Mouse (Mus musculus): ENCODE results near the gene Limk1.

Gene Limk1

GRCm38 (mm10) chr5:134688086-134688717, at the start of gene Limk1:
Gene Limk1 (minus strand): TSS chr5:134688598.
- in situ Hi-C loops (cut with MboI, MseI), result no loop called here

GRCm38 (mm10) chr5:134734920-134735319, 46.5 kb upstream of the Limk1 start:
- in situ Hi-C loops (cut with MboI, MseI), result no loop called here

- in situ Hi-C loops (cut with MboI, MseI), result no loop called here
Measured at GRCm38 (mm10) chr5:134734072-134734471, 45.7 kb upstream of the Limk1 start.

- in situ Hi-C loops (cut with MboI, MseI), result no loop called here
Measured at GRCm38 (mm10) chr5:134733241-134733640, 44.8 kb upstream of the Limk1 start.

GRCm38 (mm10) chr5:134729124-134729523, 40.7 kb upstream of the Limk1 start:
- in situ Hi-C loops (cut with MboI, MseI), result loop anchor here (5.0 kb wide), 1 partner anchor 63 kb away; no protein-coding TSS in a partner anchor

GRCm38 (mm10) chr5:134728535-134728934, 40.1 kb upstream of the Limk1 start:
- in situ Hi-C loops (cut with MboI, MseI), result loop anchor here (5.0 kb wide), 1 partner anchor 64 kb away; no protein-coding TSS in a partner anchor

GRCm38 (mm10) chr5:134727001-134727639, 38.7 kb upstream of the Limk1 start:
- in situ Hi-C loops (cut with MboI, MseI), result loop anchor here (5.0 kb wide), 1 partner anchor 65 kb away; no protein-coding TSS in a partner anchor

- in situ Hi-C loops (cut with MboI, MseI), result loop anchor here (5.0 kb wide), 1 partner anchor 67 kb away; no protein-coding TSS in a partner anchor
Measured at GRCm38 (mm10) chr5:134725299-134725698, 36.9 kb upstream of the Limk1 start.

- in situ Hi-C loops (cut with MboI, MseI), result no loop called here
Measured at GRCm38 (mm10) chr5:134720058-134720457, 31.7 kb upstream of the Limk1 start.

GRCm38 (mm10) chr5:134711076-134711475, 22.7 kb upstream of the Limk1 start:
- in situ Hi-C loops (cut with MboI, MseI), result no loop called here

- in situ Hi-C loops (cut with MboI, MseI), result no loop called here
Measured at GRCm38 (mm10) chr5:134709275-134709674, 20.9 kb upstream of the Limk1 start.

GRCm38 (mm10) chr5:134704157-134704556, 15.8 kb upstream of the Limk1 start:
- in situ Hi-C loops (cut with MboI, MseI), result loop anchor here (5.0 kb wide), 1 partner anchor 212 kb away; no protein-coding TSS in a partner anchor

GRCm38 (mm10) chr5:134695539-134695938, 7.1 kb upstream of the Limk1 start:
- in situ Hi-C loops (cut with MboI, MseI), result no loop called here

GRCm38 (mm10) chr5:134695082-134695481, 6.7 kb upstream of the Limk1 start:
- in situ Hi-C loops (cut with MboI, MseI), result no loop called here

- in situ Hi-C loops (cut with MboI, MseI), result no loop called here
Measured at GRCm38 (mm10) chr5:134692704-134693103, 4.3 kb upstream of the Limk1 start.

- in situ Hi-C loops (cut with MboI, MseI), result no loop called here
Measured at GRCm38 (mm10) chr5:134688718-134689284, 403 bp upstream of the Limk1 start.

GRCm38 (mm10) chr5:134687187-134687586, 1.2 kb downstream of the Limk1 start:
- in situ Hi-C loops (cut with MboI, MseI), result no loop called here

- in situ Hi-C loops (cut with MboI, MseI), result no loop called here
Measured at GRCm38 (mm10) chr5:134686541-134686940, 1.9 kb downstream of the Limk1 start.

- in situ Hi-C loops (cut with MboI, MseI), result no loop called here
Measured at GRCm38 (mm10) chr5:134684398-134684797, 4.0 kb downstream of the Limk1 start.

- in situ Hi-C loops (cut with MboI, MseI), result no loop called here
Measured at GRCm38 (mm10) chr5:134683813-134684212, 4.6 kb downstream of the Limk1 start.

- in situ Hi-C loops (cut with MboI, MseI), result no loop called here
Measured at GRCm38 (mm10) chr5:134680238-134680637, 8.2 kb downstream of the Limk1 start.

- in situ Hi-C loops (cut with MboI, MseI), result no loop called here
Measured at GRCm38 (mm10) chr5:134678827-134679546, 9.4 kb downstream of the Limk1 start.

Measured in T-helper 1 cell (primary cell).